Mouse (Mus musculus): Measurements from ENCODE around the gene Gab1. TPM values are rescaled to one million over a fixed set of nuclear protein-coding genes. Genes with fewer than 3 reads are reported as not detected.

Gab1 gene
- 22.7 and 24.8 TPM in 2 replicates for polyA plus RNA-seq (2015; fragmentation: Nextera tagmentation; extraction: Ambion mirVana)

GRCm38 (mm10) chr8:80880196-80881106 lies at the start of gene Gab1:
Gab1 (minus strand) TSS chr8:80880519.
- H3K9ac ChIP-seq = peak within 1 kb of the TSS; percentile 82
- H3K36me3 ChIP-seq = no peaks in the 10 kb centered on the region
- peak within 1 kb of the TSS; percentile 88 for H3K4me3 ChIP-seq (replicated peaks)
- H3K27me3 ChIP-seq = no peaks in the 10 kb centered on the region
- H3K4me1 ChIP-seq = peaks cover 21% of the 10 kb centered on the region
- WGBS = under 1% methylated on average over 70 of the region's 70 CpGs
- H3K27ac ChIP-seq (replicated peaks) = peak within 1 kb of the TSS; percentile 98
- peak; percentile 95 for ATAC-seq (ENCODE audit: insufficient number of reproducible peaks, low FRiP score, low TSS enrichment, low read depth)
- peak within 1 kb of the TSS; percentile 74 for H3K4me2 ChIP-seq (replicated peaks)
- H3K9me3 ChIP-seq (replicated peaks) = no peaks in the 10 kb centered on the region

GRCm38 (mm10) chr8:80928770-80929169 lies 48.5 kb upstream of the Gab1 start:
- Histone ChIP-seq H3K9me3 (replicated peaks) (no peaks in the 10 kb centered on the region), H3K27ac (replicated peaks) (no peak overlapping the region), H3K4me3 (replicated peaks) (no peak overlapping the region), H3K36me3 (no peaks in the 10 kb centered on the region), H3K4me1 (peaks cover 4% of the 10 kb centered on the region; the same call in 1 of the 2 replicates), H3K4me2 (replicated peaks) (no peak overlapping the region), H3K9ac (no peak overlapping the region), H3K27me3 (no peaks in the 10 kb centered on the region)
- ATAC-seq (ENCODE audit: insufficient number of reproducible peaks, low FRiP score, low TSS enrichment, low read depth) = no peak

GRCm38 (mm10) chr8:80923794-80924316 lies 43.5 kb upstream of the Gab1 start:
- Histone ChIP-seq H3K9me3 (replicated peaks) (no peaks in the 10 kb centered on the region), H3K4me2 (replicated peaks) (no peak overlapping the region), H3K27ac (replicated peaks) (no peak overlapping the region), H3K4me3 (replicated peaks) (no peak overlapping the region), H3K4me1 (peaks cover 10% of the 10 kb centered on the region), H3K36me3 (no peaks in the 10 kb centered on the region), H3K9ac (no peak overlapping the region), H3K27me3 (no peaks in the 10 kb centered on the region)
- WGBS = 75% methylated on average over 9 of the region's 9 CpGs
- ATAC-seq (ENCODE audit: insufficient number of reproducible peaks, low FRiP score, low TSS enrichment, low read depth) = no peak

- Histone ChIP-seq H3K4me2 (replicated peaks) (no peak overlapping the region), H3K9me3 (replicated peaks) (no peaks in the 10 kb centered on the region), H3K4me1 (peaks cover 6% of the 10 kb centered on the region), H3K36me3 (no peaks in the 10 kb centered on the region), H3K4me3 (replicated peaks) (no peak overlapping the region), H3K27ac (replicated peaks) (no peak overlapping the region), H3K9ac (no peak overlapping the region), H3K27me3 (no peaks in the 10 kb centered on the region)
- no peak for ATAC-seq (ENCODE audit: insufficient number of reproducible peaks, low FRiP score, low TSS enrichment, low read depth)
- 44% methylated on average over 6 of the region's 6 CpGs for WGBS
These were observed 42.3 kb upstream of the Gab1 start for GRCm38 (mm10) chr8:80922642-80923041.

GRCm38 (mm10) chr8:80919130-80919529 lies 38.8 kb upstream of the Gab1 start:
- Histone ChIP-seq H3K4me3 (replicated peaks) (no peak overlapping the region), H3K36me3 (no peaks in the 10 kb centered on the region), H3K27me3 (no peaks in the 10 kb centered on the region), H3K4me1 (peaks cover 6% of the 10 kb centered on the region), H3K9ac (no peak overlapping the region), H3K4me2 (replicated peaks) (no peak overlapping the region), H3K9me3 (replicated peaks) (no peaks in the 10 kb centered on the region), H3K27ac (replicated peaks) (no peak overlapping the region)
- 74% methylated on average over 4 of the region's 4 CpGs for WGBS
- no peak for ATAC-seq (ENCODE audit: insufficient number of reproducible peaks, low FRiP score, low TSS enrichment, low read depth)

- WGBS = 91% methylated on average over 6 of the region's 6 CpGs
- H3K27me3 ChIP-seq = no peaks in the 10 kb centered on the region
- no peak overlapping the region for H3K27ac ChIP-seq (replicated peaks)
- peaks cover 6% of the 10 kb centered on the region for H3K4me1 ChIP-seq
- no peak overlapping the region for H3K4me2 ChIP-seq (replicated peaks)
- no peak for ATAC-seq (ENCODE audit: insufficient number of reproducible peaks, low FRiP score, low TSS enrichment, low read depth)
- no peak overlapping the region for H3K9ac ChIP-seq
- no peak overlapping the region for H3K4me3 ChIP-seq (replicated peaks)
- H3K9me3 ChIP-seq (replicated peaks) = no peaks in the 10 kb centered on the region
- no peaks in the 10 kb centered on the region for H3K36me3 ChIP-seq
These were observed 38.2 kb upstream of the Gab1 start for GRCm38 (mm10) chr8:80918531-80918930.

GRCm38 (mm10) chr8:80916463-80917235 lies 36.3 kb upstream of the Gab1 start:
- WGBS = 72% methylated on average over 11 of the region's 11 CpGs
- Histone ChIP-seq H3K27me3 (no peaks in the 10 kb centered on the region), H3K36me3 (no peaks in the 10 kb centered on the region), H3K4me2 (replicated peaks) (no peak overlapping the region), H3K27ac (replicated peaks) (no peak overlapping the region), H3K9me3 (replicated peaks) (no peaks in the 10 kb centered on the region), H3K9ac (no peak overlapping the region), H3K4me1 (peaks cover 11% of the 10 kb centered on the region), H3K4me3 (replicated peaks) (no peak overlapping the region)
- no peak for ATAC-seq (ENCODE audit: insufficient number of reproducible peaks, low FRiP score, low TSS enrichment, low read depth)

GRCm38 (mm10) chr8:80913016-80913748 lies 32.9 kb upstream of the Gab1 start:
- Histone ChIP-seq H3K9me3 (replicated peaks) (no peaks in the 10 kb centered on the region), H3K4me2 (replicated peaks) (no peak overlapping the region), H3K27me3 (no peaks in the 10 kb centered on the region), H3K4me1 (peaks cover 11% of the 10 kb centered on the region), H3K27ac (replicated peaks) (peak overlapping the region; percentile 55; the same call in 1 of the 2 replicates), H3K9ac (no peak overlapping the region), H3K4me3 (replicated peaks) (no peak overlapping the region), H3K36me3 (no peaks in the 10 kb centered on the region)
- peak; percentile 65 for ATAC-seq (ENCODE audit: insufficient number of reproducible peaks, low FRiP score, low TSS enrichment, low read depth)
- 100% methylated on average over 1 of the region's 1 CpGs for WGBS

GRCm38 (mm10) chr8:80911400-80911799 lies 31.1 kb upstream of the Gab1 start:
- no peak for ATAC-seq (ENCODE audit: insufficient number of reproducible peaks, low FRiP score, low TSS enrichment, low read depth)
- Histone ChIP-seq H3K4me3 (replicated peaks) (no peak overlapping the region), H3K9me3 (replicated peaks) (no peaks in the 10 kb centered on the region), H3K4me2 (replicated peaks) (no peak overlapping the region), H3K4me1 (peaks cover 11% of the 10 kb centered on the region), H3K36me3 (no peaks in the 10 kb centered on the region), H3K27ac (replicated peaks) (no peak overlapping the region), H3K9ac (no peak overlapping the region), H3K27me3 (no peaks in the 10 kb centered on the region)
- WGBS = 79% methylated on average over 5 of the region's 5 CpGs

- Histone ChIP-seq H3K27ac (replicated peaks) (no peak overlapping the region), H3K4me2 (replicated peaks) (no peak overlapping the region), H3K27me3 (no peaks in the 10 kb centered on the region), H3K36me3 (no peaks in the 10 kb centered on the region), H3K4me1 (peaks cover 10% of the 10 kb centered on the region), H3K9me3 (replicated peaks) (no peaks in the 10 kb centered on the region), H3K4me3 (replicated peaks) (no peak overlapping the region), H3K9ac (no peak overlapping the region)
- no peak for ATAC-seq (ENCODE audit: insufficient number of reproducible peaks, low FRiP score, low TSS enrichment, low read depth)
- 62% methylated on average over 6 of the region's 6 CpGs for WGBS
These were observed 28.1 kb upstream of the Gab1 start for GRCm38 (mm10) chr8:80908262-80908907.
